Mouse (Mus musculus): ENCODE results near the gene Odr4. TPM values are rescaled to one million over a fixed set of nuclear protein-coding genes. Genes with fewer than 3 reads are reported as not detected.
A peak's percentile ranks its signal among the peaks of the same experiment; 100 is the strongest.

Odr4 gene
- 10.7 TPM in 1 of 2 replicates, not detected in the other for polyA plus RNA-seq (2012; ENCODE audit: insufficient read depth, low replicate concordance)

GRCm38 (mm10) chr1:150392638-150393487 lies at the start of gene Odr4, which contains the start of gene Tpr:
Odr4 (minus strand) TSS chr1:150393080.
Tpr (plus strand) TSS chr1:150392838.
- Histone ChIP-seq H3K27me3 (replicated peaks) (no peaks in the 10 kb centered on the region), H3K36me3 (replicated peaks; ENCODE audit: low read length) (peaks cover 53% of the 10 kb centered on the region), H3K4me1 (peaks cover 21% of the 10 kb centered on the region; the same call in 1 of the 2 replicates), H3K9me3 (no peaks in the 10 kb centered on the region), H3K4me3 (replicated peaks) (peak within 1 kb of the TSS; percentile 98)
- no peak for TF ChIP-seq GATA1 (IDR thresholded peaks at IDR 0.05; ENCODE audit: borderline replicate concordance, low read length)
- no peak for TF ChIP-seq FLI1 (IDR thresholded peaks at IDR 0.05; ENCODE audit: low read length)

- no peaks in the 10 kb centered on the region for H3K27me3 ChIP-seq (replicated peaks)
- no peaks in the 10 kb centered on the region for H3K9me3 ChIP-seq
- no peak overlapping the region for H3K4me3 ChIP-seq (replicated peaks)
- peaks cover 99% of the 10 kb centered on the region for H3K36me3 ChIP-seq (replicated peaks; ENCODE audit: low read length)
- TF ChIP-seq GATA1 (IDR thresholded peaks at IDR 0.05; ENCODE audit: borderline replicate concordance, low read length) (no peak), FLI1 (IDR thresholded peaks at IDR 0.05; ENCODE audit: low read length) (no peak)
- no peaks in the 10 kb centered on the region for H3K4me1 ChIP-seq
Measured at GRCm38 (mm10) chr1:150441731-150442130, 48.9 kb upstream of the Odr4 start.

GRCm38 (mm10) chr1:150438641-150439040 lies 45.8 kb upstream of the Odr4 start:
- Histone ChIP-seq H3K9me3 (no peaks in the 10 kb centered on the region), H3K27me3 (replicated peaks) (no peaks in the 10 kb centered on the region), H3K36me3 (replicated peaks; ENCODE audit: low read length) (peaks cover 99% of the 10 kb centered on the region), H3K4me1 (no peaks in the 10 kb centered on the region), H3K4me3 (replicated peaks) (no peak overlapping the region)
- TF ChIP-seq FLI1 (IDR thresholded peaks at IDR 0.05; ENCODE audit: low read length) (no peak), GATA1 (IDR thresholded peaks at IDR 0.05; ENCODE audit: borderline replicate concordance, low read length) (no peak)

- no peaks in the 10 kb centered on the region for H3K27me3 ChIP-seq (replicated peaks)
- H3K36me3 ChIP-seq (replicated peaks; ENCODE audit: low read length): peaks cover 98% of the 10 kb centered on the region
- no peak overlapping the region for H3K4me3 ChIP-seq (replicated peaks)
- no peak for TF ChIP-seq FLI1 (IDR thresholded peaks at IDR 0.05; ENCODE audit: low read length)
- TF ChIP-seq GATA1 (IDR thresholded peaks at IDR 0.05; ENCODE audit: borderline replicate concordance, low read length): no peak
- H3K4me1 ChIP-seq: no peaks in the 10 kb centered on the region; the same call in 1 of the 2 replicates
- H3K9me3 ChIP-seq: no peaks in the 10 kb centered on the region
Measured at GRCm38 (mm10) chr1:150426216-150426615, 33.3 kb upstream of the Odr4 start.

GRCm38 (mm10) chr1:150425665-150426064 lies 32.8 kb upstream of the Odr4 start:
- Histone ChIP-seq H3K4me3 (replicated peaks) (no peak overlapping the region), H3K9me3 (no peaks in the 10 kb centered on the region), H3K27me3 (replicated peaks) (no peaks in the 10 kb centered on the region), H3K36me3 (replicated peaks; ENCODE audit: low read length) (peaks cover 99% of the 10 kb centered on the region), H3K4me1 (no peaks in the 10 kb centered on the region; the same call in 1 of the 2 replicates)
- TF ChIP-seq GATA1 (IDR thresholded peaks at IDR 0.05; ENCODE audit: borderline replicate concordance, low read length) (no peak), FLI1 (IDR thresholded peaks at IDR 0.05; ENCODE audit: low read length) (no peak)

- H3K36me3 ChIP-seq (replicated peaks; ENCODE audit: low read length): peaks cover 98% of the 10 kb centered on the region
- H3K4me1 ChIP-seq: no peaks in the 10 kb centered on the region
- no peaks in the 10 kb centered on the region for H3K27me3 ChIP-seq (replicated peaks)
- no peaks in the 10 kb centered on the region for H3K9me3 ChIP-seq
- TF ChIP-seq GATA1 (IDR thresholded peaks at IDR 0.05; ENCODE audit: borderline replicate concordance, low read length) (no peak), FLI1 (IDR thresholded peaks at IDR 0.05; ENCODE audit: low read length) (no peak)
- H3K4me3 ChIP-seq (replicated peaks): no peak overlapping the region
Measured at GRCm38 (mm10) chr1:150418426-150418825, 25.5 kb upstream of the Odr4 start.

GRCm38 (mm10) chr1:150416006-150416405 lies 23.1 kb upstream of the Odr4 start:
- Histone ChIP-seq H3K4me3 (replicated peaks) (no peak overlapping the region), H3K4me1 (no peaks in the 10 kb centered on the region), H3K9me3 (no peaks in the 10 kb centered on the region), H3K27me3 (replicated peaks) (no peaks in the 10 kb centered on the region), H3K36me3 (replicated peaks; ENCODE audit: low read length) (peaks cover 96% of the 10 kb centered on the region)
- TF ChIP-seq FLI1 (IDR thresholded peaks at IDR 0.05; ENCODE audit: low read length): no peak
- TF ChIP-seq GATA1 (IDR thresholded peaks at IDR 0.05; ENCODE audit: borderline replicate concordance, low read length): no peak

- Histone ChIP-seq H3K4me1 (no peaks in the 10 kb centered on the region), H3K36me3 (replicated peaks; ENCODE audit: low read length) (peaks cover 97% of the 10 kb centered on the region), H3K4me3 (replicated peaks) (no peak overlapping the region), H3K9me3 (no peaks in the 10 kb centered on the region), H3K27me3 (replicated peaks) (no peaks in the 10 kb centered on the region)
- TF ChIP-seq GATA1 (IDR thresholded peaks at IDR 0.05; ENCODE audit: borderline replicate concordance, low read length) (no peak), FLI1 (IDR thresholded peaks at IDR 0.05; ENCODE audit: low read length) (no peak)
Measured at GRCm38 (mm10) chr1:150409996-150410395, 17.1 kb upstream of the Odr4 start.

GRCm38 (mm10) chr1:150407285-150407684 lies 14.4 kb upstream of the Odr4 start:
- Histone ChIP-seq H3K9me3 (no peaks in the 10 kb centered on the region), H3K4me3 (replicated peaks) (no peak overlapping the region), H3K4me1 (no peaks in the 10 kb centered on the region), H3K36me3 (replicated peaks; ENCODE audit: low read length) (peaks cover 98% of the 10 kb centered on the region), H3K27me3 (replicated peaks) (no peaks in the 10 kb centered on the region)
- TF ChIP-seq GATA1 (IDR thresholded peaks at IDR 0.05; ENCODE audit: borderline replicate concordance, low read length) (no peak), FLI1 (IDR thresholded peaks at IDR 0.05; ENCODE audit: low read length) (no peak)

- Histone ChIP-seq H3K36me3 (replicated peaks; ENCODE audit: low read length) (peaks cover 98% of the 10 kb centered on the region), H3K4me3 (replicated peaks) (no peak overlapping the region)
- no peak for TF ChIP-seq FLI1 (IDR thresholded peaks at IDR 0.05; ENCODE audit: low read length)
- no peak for TF ChIP-seq GATA1 (IDR thresholded peaks at IDR 0.05; ENCODE audit: borderline replicate concordance, low read length)
Measured at GRCm38 (mm10) chr1:150404555-150404954, 11.7 kb upstream of the Odr4 start.

More at GRCm38 (mm10) chr1:150404555-150404954, 11.7 kb upstream of the Odr4 start:
- Histone ChIP-seq H3K27me3 (replicated peaks) (no peaks in the 10 kb centered on the region), H3K4me1 (no peaks in the 10 kb centered on the region), H3K9me3 (no peaks in the 10 kb centered on the region)

Data from megakaryocyte, embryonic 14.5 days (primary cell).